ENCODE assay signal across 16 mouse cellular contexts in the genomic region with DNA sequence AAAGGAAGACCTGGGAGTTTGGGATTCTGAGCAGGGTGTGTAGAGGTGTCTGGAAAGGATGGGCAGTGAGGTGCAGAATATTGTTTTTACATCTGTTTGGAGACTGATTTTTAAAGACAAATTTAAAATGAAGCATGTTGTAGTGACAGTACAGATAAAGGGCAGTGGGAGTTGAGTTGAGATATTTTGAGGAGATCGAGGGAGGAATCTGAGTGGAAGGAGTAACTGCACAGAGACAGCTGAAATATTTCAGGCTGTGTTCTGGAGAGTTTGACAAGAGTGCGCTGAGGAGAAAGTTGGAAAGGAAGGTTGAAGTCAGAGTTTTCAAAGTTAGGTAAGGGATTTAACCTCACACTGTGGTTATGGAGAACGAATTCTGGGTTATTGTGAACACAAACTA. TPM values are rescaled to one million over a fixed set of nuclear protein-coding genes. Genes with fewer than 3 reads are reported as not detected.
DNase-seq lines count a peak whose midpoint lies in the region; ATAC-seq and TF ChIP-seq lines count a peak whose summit lies in the region.
"Had no signal": no experiment of that assay in that cellular context is flagged by ENCODE, and none has a peak within 500 bp of the region (broad histone marks: within the 10 kb centered on the region; RNA-seq: fewer than 3 reads in every experiment).

No protein-coding gene starts in this region.

- H3K27me3 ChIP-seq in heart, embryonic 15.5 days, result no peaks in the 10 kb centered on the region
- no peaks in the 10 kb centered on the region for H3K27me3 ChIP-seq in kidney, embryonic 16.5 days (ENCODE audit: insufficient read depth, low read length)
- H3K27me3 ChIP-seq in kidney, adult 2 months (replicated peaks; ENCODE audit: control insufficient read depth, insufficient read depth, low read length), result no peaks in the 10 kb centered on the region
- H3K27me3 ChIP-seq: CH12.LX; forebrain, embryonic 13.5 days; hindbrain, embryonic 15.5 days; Patski had no signal

- DNase-seq in heart, adult 11 months, result no peak
- DNase-seq in kidney, adult 2 months, result no peak
- peak; percentile 66 for DNase-seq in brain, adult 2 months (ENCODE audit: low read depth, low spot score)
- peak; percentile 47 for DNase-seq in telencephalon, adult 2 months (ENCODE audit: low read depth, low spot score)
- DNase-seq: cerebellum, adult 18-20 months; cerebellum, adult 9-11 months; cerebellum, postnatal 36 days; forebrain, postnatal 0 days had no signal

- H3K9me3 ChIP-seq in heart, embryonic 15.5 days (replicated peaks), result no peaks in the 10 kb centered on the region
- H3K9me3 ChIP-seq in kidney, embryonic 16.5 days (ENCODE audit: low read length), result no peaks in the 10 kb centered on the region
- H3K9me3 ChIP-seq: embryonic facial prominence, embryonic 10.5 days; forebrain, embryonic 13.5 days; hindbrain, embryonic 15.5 days had no signal

- peaks cover 10% of the 10 kb centered on the region; the same call in 1 of the 2 replicates for H3K36me3 ChIP-seq in heart, embryonic 15.5 days
- H3K36me3 ChIP-seq in kidney, embryonic 16.5 days (ENCODE audit: insufficient read depth, low read length), result no peaks in the 10 kb centered on the region
- H3K36me3 ChIP-seq in kidney, adult 2 months (ENCODE audit: control insufficient read depth, insufficient read depth, low read length), result no peaks in the 10 kb centered on the region; the same call in 1 of the 2 replicates

- ATAC-seq in heart, embryonic 15.5 days (replicated peaks; ENCODE audit: insufficient number of reproducible peaks, insufficient read depth, low FRiP score, low read depth), result no peak
- 0 out of 2 replicates have a peak, but pooled peaks have one; percentile 6 for ATAC-seq in kidney, embryonic 16.5 days (ENCODE audit: low FRiP score, low TSS enrichment)
- ATAC-seq: activated CD4-positive, CD25-positive, alpha-beta regulatory T cell, adult 4 months; forebrain, embryonic 13.5 days; Patski had no signal

- H3K27ac ChIP-seq in heart, embryonic 15.5 days, result peak overlapping the region; percentile 27; the same call in 1 of the 2 replicates
- H3K27ac ChIP-seq in kidney, embryonic 16.5 days (ENCODE audit: low read length), result 0 out of 2 replicates have a peak overlapping the region, but pooled peaks have one; percentile 3
- no peak overlapping the region for H3K27ac ChIP-seq in kidney, adult 2 months (ENCODE audit: insufficient read depth, low read depth, low read length)
- H3K27ac ChIP-seq: embryonic facial prominence, embryonic 10.5 days; forebrain, embryonic 13.5 days; hindbrain, embryonic 15.5 days had no signal

- peaks cover 7% of the 10 kb centered on the region; the same call in 1 of the 2 replicates for H3K4me1 ChIP-seq in heart, embryonic 15.5 days (replicated peaks)
- peaks cover 11% of the 10 kb centered on the region; the same call in 1 of the 2 replicates for H3K4me1 ChIP-seq in kidney, embryonic 16.5 days (ENCODE audit: insufficient read depth, low read length)
- no peaks in the 10 kb centered on the region for H3K4me1 ChIP-seq in kidney, adult 2 months (ENCODE audit: control insufficient read depth, insufficient read depth, low read length)
- H3K4me1 ChIP-seq: forebrain, embryonic 13.5 days; hindbrain, embryonic 15.5 days had no signal

- WGBS in heart, embryonic 15.5 days, result 71% methylated on average over 3 of the region's 3 CpGs
- 46% methylated on average over 3 of the region's 3 CpGs for WGBS in kidney, embryonic 16.5 days
- WGBS in kidney, adult 2 months, result 54% methylated on average over 3 of the region's 3 CpGs

- TF ChIP-seq POLR2A in kidney, adult 2 months (IDR thresholded peaks at IDR 0.05; ENCODE audit: low read depth, low read length), result no peak

- H3K4me3 ChIP-seq in heart, embryonic 15.5 days, result no peak overlapping the region
- no peak overlapping the region for H3K4me3 ChIP-seq in kidney, embryonic 16.5 days (ENCODE audit: low read length)
- H3K4me3 ChIP-seq in kidney, adult 2 months (ENCODE audit: insufficient read depth, low read depth, low read length), result no peak overlapping the region
- H3K4me3 ChIP-seq: embryonic facial prominence, embryonic 10.5 days; forebrain, embryonic 13.5 days; hindbrain, embryonic 15.5 days had no signal

- H3K9ac ChIP-seq in heart, embryonic 15.5 days, result no peak overlapping the region
- no peak overlapping the region for H3K9ac ChIP-seq in kidney, embryonic 16.5 days (replicated peaks; ENCODE audit: low read length)
- H3K9ac ChIP-seq: forebrain, embryonic 13.5 days; forebrain, postnatal 0 days; hindbrain, embryonic 15.5 days had no signal

- TF ChIP-seq CTCF in kidney, adult 2 months (conservative IDR thresholded peaks at IDR 0.05; ENCODE audit: insufficient read depth, insufficient read length, low read depth, low read length), result no peak

- no peak overlapping the region for H3K4me2 ChIP-seq in heart, embryonic 15.5 days
- no peak overlapping the region for H3K4me2 ChIP-seq in kidney, embryonic 16.5 days (replicated peaks; ENCODE audit: low read depth, low read length)
- H3K4me2 ChIP-seq: forebrain, embryonic 13.5 days; hindbrain, embryonic 15.5 days had no signal

RNA-seq across cellular contexts. Expression of a gene that starts 25.0 kb away (rescaled TPM):
- polyA plus RNA-seq in heart, embryonic 15.5 days (2015; fragmentation: Nextera tagmentation; extraction: Ambion mirVana), result 62.6 and 63.0 TPM in 2 replicates
- polyA plus RNA-seq in kidney, embryonic 16.5 days (2015; fragmentation: Nextera tagmentation; extraction: Ambion mirVana), result 74.0 and 74.3 TPM in 2 replicates
- 44.2 and 51.5 TPM in 2 replicates for polyA plus RNA-seq in kidney, adult 2 months (2012; rRNA removed)

Comparison
In these comparisons a context has a peak if more than half of its experiments do, and no peak if none do; other contexts are left out.
1. DNase-seq: peak in brain, adult 2 months (single experiment) and telencephalon, adult 2 months (single experiment); none in heart, adult 11 months (single experiment) and kidney, adult 2 months (single experiment).